Comparison of ENCODE assay signal across 15 mouse cellular contexts in genomic region chr11:65349013-65349412, GRCm38 (mm10).
DNase-seq lines count a peak whose midpoint lies in the region; ATAC-seq and TF ChIP-seq lines count a peak whose summit lies in the region.
"Had no signal": no experiment of that assay in that cellular context is flagged by ENCODE, and none has a peak within 500 bp of the region (broad histone marks: within the 10 kb centered on the region; RNA-seq: fewer than 3 reads in every experiment).

No protein-coding gene starts in this region.

- H3K9ac ChIP-seq in kidney, embryonic 16.5 days (replicated peaks; ENCODE audit: low read length), result no peak overlapping the region
- no peak overlapping the region for H3K9ac ChIP-seq in heart, embryonic 16.5 days (ENCODE audit: low read length)
- H3K9ac ChIP-seq: forebrain, postnatal 0 days; liver, embryonic 13.5 days had no signal

- peak; percentile 28 for DNase-seq in embryo, embryonic 11 days
- no peak for DNase-seq in embryo, embryonic 10 days (ENCODE audit: low spot score)
- peak; percentile 15 to 31 for DNase-seq in kidney, postnatal 4 days
- DNase-seq in brain, embryonic 14.5 days (ENCODE audit: low read depth), result no peak
- no peak for DNase-seq in right cerebral cortex, postnatal 4 days
- DNase-seq: adrenal gland, postnatal 14 days; B cell, adult 2 months; forebrain, postnatal 0 days; gastrocnemius, postnatal 10 days; kidney, adult 11 months; liver, embryonic 13.5 days; thymus, postnatal 36 days had no signal

- ATAC-seq in kidney, embryonic 16.5 days (ENCODE audit: low FRiP score, low TSS enrichment), result no peak
- ATAC-seq in heart, embryonic 16.5 days (replicated peaks; ENCODE audit: extremely low read depth, insufficient read depth, low FRiP score), result no peak
- ATAC-seq: forebrain, postnatal 0 days had no signal

- H3K27me3 ChIP-seq in kidney, embryonic 16.5 days (ENCODE audit: insufficient read depth, low read length), result no peaks in the 10 kb centered on the region
- H3K27me3 ChIP-seq in heart, embryonic 16.5 days (ENCODE audit: control insufficient read depth, insufficient read depth, low read length), result no peaks in the 10 kb centered on the region
- H3K27me3 ChIP-seq: liver, embryonic 13.5 days had no signal

- no peak overlapping the region for H3K27ac ChIP-seq in kidney, embryonic 16.5 days (ENCODE audit: low read length)
- peak overlapping the region; percentile 54 for H3K27ac ChIP-seq in heart, embryonic 16.5 days (ENCODE audit: low read length)
- H3K27ac ChIP-seq: liver, embryonic 13.5 days had no signal

- no peak overlapping the region for H3K4me2 ChIP-seq in kidney, embryonic 16.5 days (replicated peaks; ENCODE audit: low read depth, low read length)
- no peak overlapping the region for H3K4me2 ChIP-seq in heart, embryonic 16.5 days (ENCODE audit: low read depth, low read length)
- H3K4me2 ChIP-seq: liver, embryonic 13.5 days; midbrain, embryonic 11.5 days had no signal

- no peaks in the 10 kb centered on the region for H3K4me1 ChIP-seq in kidney, embryonic 16.5 days (ENCODE audit: insufficient read depth, low read length)
- H3K4me1 ChIP-seq in heart, embryonic 16.5 days (ENCODE audit: control insufficient read depth, insufficient read depth, low read length), result peaks cover 4% of the 10 kb centered on the region; the same call in 1 of the 2 replicates
- H3K4me1 ChIP-seq: liver, embryonic 13.5 days had no signal

- no peak overlapping the region for H3K4me3 ChIP-seq in kidney, embryonic 16.5 days (ENCODE audit: low read length)
- no peak overlapping the region for H3K4me3 ChIP-seq in heart, embryonic 16.5 days (ENCODE audit: low read length)
- H3K4me3 ChIP-seq: liver, embryonic 13.5 days had no signal

- no peak for TF ChIP-seq POLR2A in brain, embryonic 14.5 days (IDR thresholded peaks at IDR 0.05; ENCODE audit: borderline replicate concordance, extremely low read depth, insufficient read depth, insufficient read length, poor library complexity, severe bottlenecking)

- 54% methylated on average over 5 of the region's 5 CpGs for WGBS in kidney, embryonic 16.5 days
- 22% methylated on average over 5 of the region's 5 CpGs for WGBS in heart, embryonic 16.5 days

- no peaks in the 10 kb centered on the region for H3K36me3 ChIP-seq in kidney, embryonic 16.5 days (ENCODE audit: insufficient read depth, low read length)
- H3K36me3 ChIP-seq in heart, embryonic 16.5 days (ENCODE audit: control insufficient read depth, insufficient read depth), result no peaks in the 10 kb centered on the region
- H3K36me3 ChIP-seq: liver, embryonic 13.5 days had no signal

- TF ChIP-seq CTCF in brain, embryonic 14.5 days (IDR thresholded peaks at IDR 0.05; ENCODE audit: borderline replicate concordance, extremely low read depth, insufficient read depth, insufficient read length), result 0 out of 2 replicates have a peak, but pooled peaks have one; percentile 7

- H3K9me3 ChIP-seq in kidney, embryonic 16.5 days (ENCODE audit: low read length), result no peaks in the 10 kb centered on the region
- no peaks in the 10 kb centered on the region for H3K9me3 ChIP-seq in heart, embryonic 16.5 days (replicated peaks; ENCODE audit: control insufficient read depth, low read length)
- H3K9me3 ChIP-seq: liver, embryonic 13.5 days had no signal

Comparison
In these comparisons a context has a peak if more than half of its experiments do, and no peak if none do; other contexts are left out.
1. DNase-seq: peak in embryo, embryonic 11 days (single experiment) and kidney, postnatal 4 days (2 of 2); none in embryo, embryonic 10 days (single experiment), brain, embryonic 14.5 days (single experiment) and right cerebral cortex, postnatal 4 days (single experiment).